Mouse (Mus musculus): ENCODE data around the gene Ift81. TPM values are rescaled to one million over a fixed set of nuclear protein-coding genes. Genes with fewer than 3 reads are reported as not detected.

The Ift81 gene
- total RNA-seq, 2 experiments from 2014 or later, result 3.8 to 6.2 TPM

Other genes with a start within 250 kb of the Ift81 start
- 27.0 and 32.5 TPM in 2 replicates for gene Gpn3, start 242.6 kb downstream of the Ift81 start, total RNA-seq (2015)
- gene Gpn3, start 242.6 kb downstream of the Ift81 start, total RNA-seq (2017), result 18.5 and 19.7 TPM in 2 replicates
- gene Fam216a, start 242.2 kb downstream of the Ift81 start, total RNA-seq (2015), result 7.2 and 7.6 TPM in 2 replicates
- 9.4 and 10.5 TPM in 2 replicates for gene Fam216a, start 242.2 kb downstream of the Ift81 start, total RNA-seq (2017)
- 319 and 422 TPM in 2 replicates for gene Arpc3, start 222.6 kb downstream of the Ift81 start, total RNA-seq (2015)
- 1,374 and 1,550 TPM in 2 replicates for gene Arpc3, start 222.6 kb downstream of the Ift81 start, total RNA-seq (2017)
- 16.0 and 16.4 TPM in 2 replicates for gene Anapc7, start 192.8 kb downstream of the Ift81 start, total RNA-seq (2015)
- 18.3 and 28.9 TPM in 2 replicates for gene Anapc7, start 192.8 kb downstream of the Ift81 start, total RNA-seq (2017)
- 47.1 and 47.5 TPM in 2 replicates for gene Atp2a2, start 112.3 kb downstream of the Ift81 start, total RNA-seq (2015)
- gene Atp2a2, start 112.3 kb downstream of the Ift81 start, total RNA-seq (2017), result 65.0 and 65.8 TPM in 2 replicates
- gene P2rx7, start 29.4 kb upstream of the Ift81 start, total RNA-seq (2015), result 35.5 and 35.6 TPM in 2 replicates
- gene P2rx7, start 29.4 kb upstream of the Ift81 start, total RNA-seq (2017), result 61.2 and 76.5 TPM in 2 replicates
- gene P2rx4, start 93.0 kb upstream of the Ift81 start, total RNA-seq (2015), result 29.9 and 34.3 TPM in 2 replicates
- 19.6 and 25.2 TPM in 2 replicates for gene P2rx4, start 93.0 kb upstream of the Ift81 start, total RNA-seq (2017)
- 70.6 and 86.6 TPM in 2 replicates for gene Camkk2, start 164.9 kb upstream of the Ift81 start, total RNA-seq (2015)
- gene Camkk2, start 164.9 kb upstream of the Ift81 start, total RNA-seq (2017), result 83.6 and 94.3 TPM in 2 replicates
- 152 and 159 TPM in 2 replicates for gene Anapc5, start 206.8 kb upstream of the Ift81 start, total RNA-seq (2015)
- 243 and 247 TPM in 2 replicates for gene Anapc5, start 206.8 kb upstream of the Ift81 start, total RNA-seq (2017)
- gene Rnf34, start 235.5 kb upstream of the Ift81 start, total RNA-seq (2015), result 10.5 and 13.5 TPM in 2 replicates
- gene Rnf34, start 235.5 kb upstream of the Ift81 start, total RNA-seq (2017), result 25.2 and 25.3 TPM in 2 replicates

Measured in megakaryocyte, adult 5-6 weeks (primary cell).